Mouse (Mus musculus): ENCODE results near the gene Gchfr. TPM values are rescaled to one million over a fixed set of nuclear protein-coding genes. Genes with fewer than 3 reads are reported as not detected.

Gene Gchfr
- polyA plus RNA-seq (2015; fragmentation: Illumina TruSeq; extraction: RNeasy Lipid Tissue Mini Kit (QIAGEN cat#74804); ENCODE audit: low read depth, low replicate concordance), result 4.4 TPM

GRCm38 (mm10) chr2:119166901-119167865 is at the start of gene Gchfr:
Gchfr (plus strand) TSS chr2:119167773.

GRCm38 (mm10) chr2:119156681-119157572 is 10.6 kb upstream of the Gchfr start, which contains the start of gene Rmdn3:
Rmdn3 (minus strand) TSS chr2:119157034.

DNA sequence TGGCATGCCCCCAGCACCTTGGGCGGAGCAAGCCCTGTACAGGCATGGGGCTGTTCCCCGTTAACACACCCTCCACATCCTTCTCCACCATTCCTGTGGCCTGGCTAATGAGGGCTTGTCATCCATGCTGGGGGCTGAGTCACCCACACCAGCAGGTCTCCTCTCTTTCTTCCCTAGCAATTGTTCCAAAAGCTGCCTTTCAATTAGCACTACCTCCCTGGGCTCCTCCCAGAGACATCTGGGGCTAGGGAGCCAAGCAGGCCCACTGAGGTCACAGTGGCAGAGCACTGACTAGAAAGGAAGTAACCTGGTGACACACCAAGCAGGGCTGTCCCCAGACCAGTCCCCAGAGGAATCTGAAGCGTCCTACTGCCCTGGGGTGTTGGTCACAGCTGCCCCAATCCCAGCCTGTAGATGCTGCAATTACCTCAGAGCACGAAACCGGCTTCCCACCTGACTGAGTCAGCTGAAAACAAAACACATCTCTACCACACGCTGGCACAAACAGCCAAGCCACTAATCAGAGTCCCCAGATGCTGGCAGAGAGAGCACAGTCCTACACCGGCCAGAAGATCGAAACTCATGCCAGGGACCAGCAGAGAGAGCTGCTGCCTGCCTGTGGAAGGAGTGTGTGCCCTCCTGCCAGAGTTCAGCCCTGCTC is 6.5 kb downstream of the Gchfr start, which contains the start of gene Gm14137:
Gene Gm14137 (plus strand): TSS at position 519 of the 661 bp plus-strand sequence.

GRCm38 (mm10) chr2:119208344-119209175 is 41.0 kb downstream of the Gchfr start, which contains the start of the genes Zfyve19 and Dnajc17:
Zfyve19 (plus strand) TSS chr2:119208617.
Dnajc17 (minus strand) TSS chr2:119208795.

Other genes with a start within 250 kb of the Gchfr start
- gene Chst14, start 241.3 kb upstream of the Gchfr start, polyA plus RNA-seq (2015; fragmentation: Illumina TruSeq; extraction: RNeasy Lipid Tissue Mini Kit (QIAGEN cat#74804); ENCODE audit: low read depth, low replicate concordance), result 2.5 TPM
- 74.4 TPM for gene Ccdc32, start 138.4 kb upstream of the Gchfr start, polyA plus RNA-seq (2015; fragmentation: Illumina TruSeq; extraction: RNeasy Lipid Tissue Mini Kit (QIAGEN cat#74804); ENCODE audit: low read depth, low replicate concordance)
- gene Rpusd2, start 133.0 kb upstream of the Gchfr start, polyA plus RNA-seq (2015; fragmentation: Illumina TruSeq; extraction: RNeasy Lipid Tissue Mini Kit (QIAGEN cat#74804); ENCODE audit: low read depth, low replicate concordance), result 4.1 TPM
- gene Knl1, start 120.7 kb upstream of the Gchfr start, polyA plus RNA-seq (2015; fragmentation: Illumina TruSeq; extraction: RNeasy Lipid Tissue Mini Kit (QIAGEN cat#74804); ENCODE audit: low read depth, low replicate concordance), result not detected
- gene Rad51, start 55.0 kb upstream of the Gchfr start, polyA plus RNA-seq (2015; fragmentation: Illumina TruSeq; extraction: RNeasy Lipid Tissue Mini Kit (QIAGEN cat#74804); ENCODE audit: low read depth, low replicate concordance), result 1.5 TPM
- 54.5 TPM for gene Rmdn3, start 10.7 kb upstream of the Gchfr start, polyA plus RNA-seq (2015; fragmentation: Illumina TruSeq; extraction: RNeasy Lipid Tissue Mini Kit (QIAGEN cat#74804); ENCODE audit: low read depth, low replicate concordance)
- not detected for gene Gm14137, start 6.7 kb downstream of the Gchfr start, polyA plus RNA-seq (2015; fragmentation: Illumina TruSeq; extraction: RNeasy Lipid Tissue Mini Kit (QIAGEN cat#74804); ENCODE audit: low read depth, low replicate concordance)
- gene Zfyve19, start 40.8 kb downstream of the Gchfr start, polyA plus RNA-seq (2015; fragmentation: Illumina TruSeq; extraction: RNeasy Lipid Tissue Mini Kit (QIAGEN cat#74804); ENCODE audit: low read depth, low replicate concordance), result 41.8 TPM
- gene Dnajc17, start 41.0 kb downstream of the Gchfr start, polyA plus RNA-seq (2015; fragmentation: Illumina TruSeq; extraction: RNeasy Lipid Tissue Mini Kit (QIAGEN cat#74804); ENCODE audit: low read depth, low replicate concordance), result 21.0 TPM
- gene Ppp1r14d, start 62.1 kb downstream of the Gchfr start, polyA plus RNA-seq (2015; fragmentation: Illumina TruSeq; extraction: RNeasy Lipid Tissue Mini Kit (QIAGEN cat#74804); ENCODE audit: low read depth, low replicate concordance), result not detected
- gene Spint1, start 69.6 kb downstream of the Gchfr start, polyA plus RNA-seq (2015; fragmentation: Illumina TruSeq; extraction: RNeasy Lipid Tissue Mini Kit (QIAGEN cat#74804); ENCODE audit: low read depth, low replicate concordance), result 2.6 TPM
- 7.8 TPM for gene Rhov, start 103.5 kb downstream of the Gchfr start, polyA plus RNA-seq (2015; fragmentation: Illumina TruSeq; extraction: RNeasy Lipid Tissue Mini Kit (QIAGEN cat#74804); ENCODE audit: low read depth, low replicate concordance)
- gene Vps18, start 121.0 kb downstream of the Gchfr start, polyA plus RNA-seq (2015; fragmentation: Illumina TruSeq; extraction: RNeasy Lipid Tissue Mini Kit (QIAGEN cat#74804); ENCODE audit: low read depth, low replicate concordance), result 26.5 TPM
- 2.4 TPM for gene Dll4, start 158.0 kb downstream of the Gchfr start, polyA plus RNA-seq (2015; fragmentation: Illumina TruSeq; extraction: RNeasy Lipid Tissue Mini Kit (QIAGEN cat#74804); ENCODE audit: low read depth, low replicate concordance)
- 11.6 TPM for gene Chac1, start 183.5 kb downstream of the Gchfr start, polyA plus RNA-seq (2015; fragmentation: Illumina TruSeq; extraction: RNeasy Lipid Tissue Mini Kit (QIAGEN cat#74804); ENCODE audit: low read depth, low replicate concordance)

Data from brain, adult 10 weeks (tissue).